Mouse (Mus musculus) inflammation-experienced regulatory T-cells (primary cell): ENCODE measurements around the gene Rps6ka4. TPM values are rescaled to one million over a fixed set of nuclear protein-coding genes. Genes with fewer than 3 reads are reported as not detected.

Experiments
- polyA plus RNA-seq, 2 experiments: library from polyadenylated mRNA; unstranded; fragments of 100-300 nt; shearing (Covaris generic); gene quantifications; one replicate each; pipeline ENCODE4 v1.2.1; 2017

The Rps6ka4 gene
- 10 to 100 TPM; 50.1 to 58.1 TPM for polyA plus RNA-seq

GRCm38 (mm10) chr19:6840475-6841291 lies at the start of gene Rps6ka4:
TSS of gene Rps6ka4 (minus strand) at chr19:6840636.

GRCm38 (mm10) chr19:6858031-6858430 lies 17.6 kb upstream of the Rps6ka4 start, which contains the start of gene Ccdc88b:
TSS of gene Ccdc88b (minus strand) at chr19:6858211.

Other genes with a start within 250 kb of the Rps6ka4 start
- 10 to 100 TPM; 41.3 to 59.0 TPM for gene Ccdc88b, start 17.6 kb upstream of the Rps6ka4 start, polyA plus RNA-seq
- gene Trmt112, start 69.1 kb upstream of the Rps6ka4 start, polyA plus RNA-seq, result 100 to 1,000 TPM; 141 to 157 TPM
- gene Prdx5, start 69.5 kb upstream of the Rps6ka4 start, polyA plus RNA-seq, result 100 to 1,000 TPM; 238 to 261 TPM
- gene Esrra, start 81.2 kb upstream of the Rps6ka4 start, polyA plus RNA-seq, result 10 to 100 TPM; 25.6 to 26.6 TPM
- gene Catsperz, start 84.7 kb upstream of the Rps6ka4 start, polyA plus RNA-seq, result not detected
- gene Kcnk4, start 93.9 kb upstream of the Rps6ka4 start, polyA plus RNA-seq, result not detected
- 10 to 100 TPM; 32.4 to 39.4 TPM for gene Bad, start 101.2 kb upstream of the Rps6ka4 start, polyA plus RNA-seq
- gene Gpr137, start 101.8 kb upstream of the Rps6ka4 start, polyA plus RNA-seq, result 10 to 100 TPM; 14.2 to 14.5 TPM
- gene Ppp1r14b, start 134.3 kb upstream of the Rps6ka4 start, polyA plus RNA-seq, result 100 to 1,000 TPM; 164 to 215 TPM
- 10 to 100 TPM; 38.5 to 43.6 TPM for gene Plcb3, start 135.8 kb upstream of the Rps6ka4 start, polyA plus RNA-seq
- 10 to 100 TPM; 40.3 to 59.9 TPM for gene Fkbp2, start 139.9 kb upstream of the Rps6ka4 start, polyA plus RNA-seq
- 10 to 100 TPM; 12.9 to 18.5 TPM for gene Vegfb, start 147.0 kb upstream of the Rps6ka4 start, polyA plus RNA-seq
- gene Dnajc4, start 151.9 kb upstream of the Rps6ka4 start, polyA plus RNA-seq, result 10 to 100 TPM; 52.2 to 52.7 TPM
- 10 to 100 TPM; 24.4 to 38.2 TPM for gene Nudt22, start 155.5 kb upstream of the Rps6ka4 start, polyA plus RNA-seq
- 1 to 10 TPM; 5.4 to 7.0 TPM for gene Trpt1, start 155.5 kb upstream of the Rps6ka4 start, polyA plus RNA-seq
- gene Fermt3, start 178.8 kb upstream of the Rps6ka4 start, polyA plus RNA-seq, result 100 to 1,000 TPM; 341 to 346 TPM
- 100 to 1,000 TPM; 173 to 257 TPM for gene Stip1, start 199.3 kb upstream of the Rps6ka4 start, polyA plus RNA-seq
- gene Macrod1, start 216.2 kb upstream of the Rps6ka4 start, polyA plus RNA-seq, result 10 to 100 TPM; 15.3 to 31.2 TPM